Mouse (Mus musculus) small intestine, adult 2 months (tissue): Measurements from ENCODE around the gene Il34.

Experiments
- CTCF ChIP-seq: fragments of 200-500 bp; IDR thresholded peaks from 2 replicates; pipeline ENCODE4 v1.5.1; 2012; ENCODE audit warnings: low read depth, mild to moderate bottlenecking, control low read depth, inconsistent platforms, low read length, moderate library complexity, mixed read lengths; ENCODE audit not compliant: insufficient replicate concordance, insufficient read length; ENCODE audit errors: extremely low read depth
- POLR2A ChIP-seq: fragments of 200-500 bp; IDR thresholded peaks from 2 replicates; pipeline ENCODE4 v1.6.1; 2012; ENCODE audit warnings: low read depth, mild to moderate bottlenecking, control low read depth, inconsistent platforms, low read length, moderate library complexity

DNA sequence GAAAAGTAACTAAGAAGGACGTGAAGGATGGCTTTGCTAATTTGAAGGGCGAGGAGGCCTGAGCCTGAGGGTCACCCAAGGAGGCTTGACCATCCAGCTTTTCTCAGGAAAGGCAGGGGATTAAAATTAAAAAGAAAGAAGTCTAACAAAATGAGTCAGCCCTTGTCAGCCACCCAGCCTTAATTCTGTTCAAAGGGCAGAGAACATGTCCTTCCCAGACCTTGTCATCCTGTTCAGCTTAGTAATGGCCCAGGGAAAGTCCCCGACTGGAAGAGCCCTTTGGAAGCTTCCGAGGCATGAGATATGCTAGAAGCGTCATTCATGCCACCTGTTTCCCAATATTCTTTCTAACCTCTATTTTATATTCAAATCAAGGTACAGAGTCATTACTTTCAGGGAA, 2.7 kb downstream of the Il34 start:
- TF ChIP-seq CTCF (no peak), POLR2A (no peak)
